Mouse (Mus musculus): ENCODE data around the gene Ano3.

The Ano3 gene

GRCm38 (mm10) chr2:110814964-110815363 lies 135.8 kb downstream of the Ano3 start:
- no peak for DNase-seq (ENCODE audit: inconsistent age in 2 of 2, low spot score in 1 of 2)

- DNase-seq (ENCODE audit: inconsistent age in 2 of 2, low spot score in 1 of 2), result no peak
Observed at GRCm38 (mm10) chr2:110806302-110807093, 144.2 kb downstream of the Ano3 start.

GRCm38 (mm10) chr2:110795928-110796327 lies 154.8 kb downstream of the Ano3 start:
- DNase-seq (ENCODE audit: inconsistent age in 2 of 2, low spot score in 1 of 2), result no peak

GRCm38 (mm10) chr2:110795433-110795832 lies 155.3 kb downstream of the Ano3 start:
- no peak for DNase-seq (ENCODE audit: inconsistent age in 2 of 2, low spot score in 1 of 2)

GRCm38 (mm10) chr2:110787396-110787795 lies 163.3 kb downstream of the Ano3 start:
- no peak for DNase-seq (ENCODE audit: inconsistent age in 2 of 2, low spot score in 1 of 2)

- DNase-seq (ENCODE audit: inconsistent age in 2 of 2, low spot score in 1 of 2), result no peak
Observed at GRCm38 (mm10) chr2:110759434-110759833, 191.3 kb downstream of the Ano3 start.

GRCm38 (mm10) chr2:110757556-110757955 lies 193.2 kb downstream of the Ano3 start:
- DNase-seq (ENCODE audit: inconsistent age in 2 of 2, low spot score in 1 of 2), result no peak

GRCm38 (mm10) chr2:110740493-110740892 lies 210.2 kb downstream of the Ano3 start:
- DNase-seq (ENCODE audit: inconsistent age in 2 of 2, low spot score in 1 of 2), result no peak

- DNase-seq (ENCODE audit: inconsistent age in 2 of 2, low spot score in 1 of 2), result no peak
Observed at GRCm38 (mm10) chr2:110739781-110740180, 210.9 kb downstream of the Ano3 start.

GRCm38 (mm10) chr2:110737981-110738380 lies 212.7 kb downstream of the Ano3 start:
- no peak for DNase-seq (ENCODE audit: inconsistent age in 2 of 2, low spot score in 1 of 2)

- DNase-seq (ENCODE audit: inconsistent age in 2 of 2, low spot score in 1 of 2), result no peak
Observed at GRCm38 (mm10) chr2:110737236-110737635, 213.5 kb downstream of the Ano3 start.

GRCm38 (mm10) chr2:110726106-110726505 lies 224.6 kb downstream of the Ano3 start:
- DNase-seq (ENCODE audit: inconsistent age in 2 of 2, low spot score in 1 of 2), result no peak

GRCm38 (mm10) chr2:110722208-110722607 lies 228.5 kb downstream of the Ano3 start:
- DNase-seq (ENCODE audit: inconsistent age in 2 of 2, low spot score in 1 of 2), result no peak

- no peak for DNase-seq (ENCODE audit: inconsistent age in 2 of 2, low spot score in 1 of 2)
Observed at GRCm38 (mm10) chr2:110721290-110721753, 229.4 kb downstream of the Ano3 start, which contains the start of gene Muc15. Gene Muc15, plus strand, starts transcription at chr2:110721340.

GRCm38 (mm10) chr2:110719051-110719450 lies 231.7 kb downstream of the Ano3 start:
- no peak for DNase-seq (ENCODE audit: inconsistent age in 2 of 2, low spot score in 1 of 2)

- DNase-seq (ENCODE audit: inconsistent age in 2 of 2, low spot score in 1 of 2), result peak in 1 of 2 experiments; percentile 51
Observed at GRCm38 (mm10) chr2:110710055-110710720, 240.5 kb downstream of the Ano3 start.

GRCm38 (mm10) chr2:110709436-110709835 lies 241.3 kb downstream of the Ano3 start:
- DNase-seq (ENCODE audit: inconsistent age in 2 of 2, low spot score in 1 of 2), result no peak

GRCm38 (mm10) chr2:110671071-110671624 lies 279.6 kb downstream of the Ano3 start:
- no peak for DNase-seq (ENCODE audit: inconsistent age in 2 of 2, low spot score in 1 of 2)

GRCm38 (mm10) chr2:110663329-110663728 lies 287.4 kb downstream of the Ano3 start:
- DNase-seq (ENCODE audit: inconsistent age in 2 of 2, low spot score in 1 of 2), result peak in 1 of 2 experiments; percentile 61

GRCm38 (mm10) chr2:110644846-110645245 lies 305.9 kb downstream of the Ano3 start:
- no peak for DNase-seq (ENCODE audit: inconsistent age in 2 of 2, low spot score in 1 of 2)

- no peak for DNase-seq (ENCODE audit: inconsistent age in 2 of 2, low spot score in 1 of 2)
Observed at GRCm38 (mm10) chr2:110644358-110644757, 306.4 kb downstream of the Ano3 start.
